Mouse (Mus musculus) CH12.LX (cell line): ENCODE measurements around the gene Gls. TPM values are rescaled to one million over a fixed set of nuclear protein-coding genes. Genes with fewer than 3 reads are reported as not detected.

Experiments used
- DNase-seq: peaks from one replicate; pipeline ENCODE4 v3.0.0-alpha.2; 2013; ENCODE audit errors: extremely low read depth
- H3K27ac ChIP-seq: 2 replicates; pipeline ENCODE4 v1.5.1; 2012; ENCODE audit warnings: low read depth, mild to moderate bottlenecking, control low read depth, moderate library complexity; ENCODE audit not compliant: insufficient read depth
- H3K27me3 ChIP-seq: replicated peaks from 2 replicates; pipeline ENCODE3; 2012; ENCODE audit warnings: inconsistent platforms
- H3K36me3 ChIP-seq, 2 experiments: replicated peaks in 1 of 2; 2 replicates each; pipeline versions ENCODE3 to v1.6.1; 2012; ENCODE audit warnings: inconsistent platforms in 1 of 2, low read length in 1 of 2, mild to moderate bottlenecking in 1 of 2, mixed read lengths in 1 of 2, moderate library complexity in 1 of 2; ENCODE audit not compliant: control insufficient read depth in 1 of 2, insufficient read depth in 1 of 2
- H3K4me1 ChIP-seq, 2 experiments: 2 replicates each; pipeline ENCODE4 v1.6.1; 2012; ENCODE audit warnings: inconsistent platforms in 1 of 2, moderate library complexity in 1 of 2; ENCODE audit not compliant: insufficient read depth in 2 of 2, control insufficient read depth in 1 of 2
- H3K4me2 ChIP-seq: 2 replicates; pipeline ENCODE4 v1.6.1; 2012; ENCODE audit warnings: low read depth, mild to moderate bottlenecking, control low read depth; ENCODE audit not compliant: poor library complexity, insufficient read depth, severe bottlenecking
- H3K4me3 ChIP-seq, 3 experiments: fragments of 150-350 bp in 1 of 3; sonication (generic) in 1 of 3; replicated peaks in 1 of 3; 2 replicates each; pipeline versions ENCODE3 to v1.5.1; 2011 to 2012; ENCODE audit warnings: low read depth in 2 of 3, low read length in 2 of 3, mild to moderate bottlenecking in 2 of 3, moderate library complexity in 2 of 3, control low read depth in 1 of 3, improper control_type of control experiment in 1 of 3, inconsistent platforms in 1 of 3, mixed read lengths in 1 of 3; ENCODE audit not compliant: poor library complexity in 1 of 3
- H3K79me2 ChIP-seq: replicated peaks from 2 replicates; pipeline ENCODE4 v1.6.1; 2012; ENCODE audit warnings: mild to moderate bottlenecking, moderate library complexity; ENCODE audit not compliant: control insufficient read depth, poor library complexity, insufficient read depth, severe bottlenecking; ENCODE audit errors: extremely low read depth
- H3K9ac ChIP-seq: 2 replicates; pipeline ENCODE4 v1.6.1; 2012; ENCODE audit warnings: low read depth, mild to moderate bottlenecking, control low read depth, moderate library complexity; ENCODE audit not compliant: insufficient read depth
- H3K9me3 ChIP-seq: replicated peaks from 2 replicates; pipeline ENCODE3; 2012; ENCODE audit warnings: low read length, inconsistent platforms, mixed read lengths
- BHLHE40 ChIP-seq: IDR thresholded peaks from 2 replicates; pipeline ENCODE4 v1.6.1; 2011; ENCODE audit warnings: mild to moderate bottlenecking, low read depth, low read length, improper control_type of control experiment
- CHD1 ChIP-seq: IDR thresholded peaks from 2 replicates; pipeline ENCODE4 v1.6.1; 2012; ENCODE audit warnings: low read depth, low read length, improper control_type of control experiment, inconsistent platforms
- EP300 ChIP-seq: IDR thresholded peaks from 2 replicates; pipeline ENCODE4 v1.6.1; 2011; ENCODE audit warnings: low read length, improper control_type of control experiment
- HCFC1 ChIP-seq: IDR thresholded peaks from 2 replicates; pipeline ENCODE4 v1.6.1; 2012; ENCODE audit warnings: low read depth, mild to moderate bottlenecking, inconsistent platforms, low read length, improper control_type of control experiment
- MEF2A ChIP-seq: IDR thresholded peaks from 2 replicates; pipeline ENCODE4 v1.6.1; 2014; ENCODE audit warnings: low read depth, mild to moderate bottlenecking, inconsistent platforms, low read length, improper control_type of control experiment, borderline replicate concordance
- TCF12 ChIP-seq: IDR thresholded peaks from 2 replicates; pipeline ENCODE4 v1.6.1; 2014; ENCODE audit warnings: low read depth, mild to moderate bottlenecking, inconsistent platforms, low read length, improper control_type of control experiment
- ZKSCAN1 ChIP-seq: IDR thresholded peaks from 2 replicates; pipeline ENCODE4 v1.6.1; 2012; ENCODE audit warnings: low read depth, inconsistent platforms, low read length, improper control_type of control experiment, borderline replicate concordance
- ZNF384 ChIP-seq: IDR thresholded peaks from 2 replicates; pipeline ENCODE4 v1.6.1; 2012; ENCODE audit warnings: low read depth, low read length, improper control_type of control experiment, inconsistent platforms
- dilution Hi-C: fragments of 300-500 bp; cut with MboI; formaldehyde crosslinking; loops from 2 replicates; pipeline ENCODE4 v1.14.3; 2020; ENCODE audit warnings: low sequenced_read_pairs; ENCODE audit not compliant: extremely low pct_unique_long_range_greater_than_20kb, extremely low pct_ligation_motif_present
- in situ Hi-C: fragments of 300-500 bp; cut with MboI; formaldehyde crosslinking; loops from 3 replicates; pipeline ENCODE4 v1.14.3; 2019; ENCODE audit warnings: low sequenced_read_pairs, low pct_ligation_motif_present, low pct_unique_long_range_greater_than_20kb, mixed read lengths
- polyA plus RNA-seq: library from polyadenylated mRNA; unstranded; fragments of >175 nt; gene quantifications from 2 replicates; pipeline ENCODE4 v1.2.1, GENCODE M21; 2012; ENCODE audit warnings: low read depth; ENCODE audit not compliant: insufficient read length
- total RNA-seq, 2 experiments: library from RNA; depleted of rRNA; stranded (reverse); fragments of 300-350 nt in 1 of 2; fragments of >200 nt in 1 of 2; gene quantifications; 2 replicates each; pipeline ENCODE4 v1.2.3; 2012 to 2014

Gene Gls
- total and polyA plus RNA-seq, 3 experiments, result 107 to 182 (median 150) TPM

- Histone ChIP-seq H3K27me3 (peaks cover 5% of the 10 kb centered on the region), H3K9ac (peak overlapping the region; percentile 94), H3K79me2 (peaks cover 39% of the 10 kb centered on the region), H3K4me1 (peaks cover 2 to 28% of the 10 kb centered on the region in 2 experiments; a peak in 3 of 4 replicates), H3K4me2 (peak overlapping the region; percentile 99), H3K36me3 (peaks cover 0 to 2% of the 10 kb centered on the region in 2 experiments), H3K4me3 (peak overlapping the region; percentile 35 to 94 (median 63)), H3K9me3 (no peaks in the 10 kb centered on the region)
- dilution Hi-C loops (no loop called here), in situ Hi-C loops (no loop called here)
- no peak for DNase-seq
- TF ChIP-seq EP300 (no peak), CHD1 (0 out of 2 replicates have a peak, but pooled peaks have one; percentile 2)
- TF ChIP-seq, all 38 proteins: peak for 1
- H3K27ac ChIP-seq, result no peak overlapping the region
These were observed 2.6 kb downstream of the Gls start for GRCm38 (mm10) chr1:52230404-52230803.

- no peak overlapping the region for H3K9ac ChIP-seq
- in situ Hi-C loops, result no loop called here
- peaks cover 0 to 8% of the 10 kb centered on the region in 2 experiments for H3K36me3 ChIP-seq
- no peaks in the 10 kb centered on the region for H3K27me3 ChIP-seq
- H3K79me2 ChIP-seq, result peaks cover 54% of the 10 kb centered on the region
- no peak overlapping the region for H3K4me3 ChIP-seq
- peak overlapping the region; percentile 30; the same call in 1 of the 2 replicates for H3K4me2 ChIP-seq
- no peak for DNase-seq
- dilution Hi-C loops, result no loop called here
- no peak overlapping the region for H3K27ac ChIP-seq
- peaks cover 2 to 47% of the 10 kb centered on the region in 2 experiments; a peak in 3 of 4 replicates for H3K4me1 ChIP-seq
- H3K9me3 ChIP-seq, result no peaks in the 10 kb centered on the region
- TF ChIP-seq BHLHE40 (0 out of 2 replicates have a peak, but pooled peaks have one; percentile 35), MEF2A (no peak), ZKSCAN1 (no peak), TCF12 (no peak), HCFC1 (no peak)
- TF ChIP-seq, all 38 proteins: peak for 1
These were observed 4.9 kb downstream of the Gls start for GRCm38 (mm10) chr1:52228178-52228577.

GRCm38 (mm10) chr1:52226416-52226815, 6.6 kb downstream of the Gls start:
- TF ChIP-seq ZNF384 (no peak), CHD1 (0 out of 2 replicates have a peak, but pooled peaks have one; percentile 48)
- H3K4me1 ChIP-seq, result peaks cover 2 to 53% of the 10 kb centered on the region in 2 experiments; a peak in 3 of 4 replicates
- no peak overlapping the region for H3K9ac ChIP-seq
- H3K4me2 ChIP-seq, result no peak overlapping the region
- no peaks in the 10 kb centered on the region for H3K9me3 ChIP-seq
- H3K4me3 ChIP-seq, result no peak overlapping the region
- dilution Hi-C loops (no loop called here), in situ Hi-C loops (no loop called here)
- DNase-seq, result no peak
- no peaks in the 10 kb centered on the region for H3K27me3 ChIP-seq
- H3K36me3 ChIP-seq, result peaks cover 0 to 12% of the 10 kb centered on the region in 2 experiments
- H3K27ac ChIP-seq, result no peak overlapping the region
- H3K79me2 ChIP-seq, result peaks cover 56% of the 10 kb centered on the region
